Mouse (Mus musculus): ENCODE measurements around the gene Kansl2. TPM values are rescaled to one million over a fixed set of nuclear protein-coding genes. Genes with fewer than 3 reads are reported as not detected.

Kansl2 gene
- polyA plus RNA-seq (2012; rRNA removed) = 9.7 and 11.1 TPM in 2 replicates

DNA sequence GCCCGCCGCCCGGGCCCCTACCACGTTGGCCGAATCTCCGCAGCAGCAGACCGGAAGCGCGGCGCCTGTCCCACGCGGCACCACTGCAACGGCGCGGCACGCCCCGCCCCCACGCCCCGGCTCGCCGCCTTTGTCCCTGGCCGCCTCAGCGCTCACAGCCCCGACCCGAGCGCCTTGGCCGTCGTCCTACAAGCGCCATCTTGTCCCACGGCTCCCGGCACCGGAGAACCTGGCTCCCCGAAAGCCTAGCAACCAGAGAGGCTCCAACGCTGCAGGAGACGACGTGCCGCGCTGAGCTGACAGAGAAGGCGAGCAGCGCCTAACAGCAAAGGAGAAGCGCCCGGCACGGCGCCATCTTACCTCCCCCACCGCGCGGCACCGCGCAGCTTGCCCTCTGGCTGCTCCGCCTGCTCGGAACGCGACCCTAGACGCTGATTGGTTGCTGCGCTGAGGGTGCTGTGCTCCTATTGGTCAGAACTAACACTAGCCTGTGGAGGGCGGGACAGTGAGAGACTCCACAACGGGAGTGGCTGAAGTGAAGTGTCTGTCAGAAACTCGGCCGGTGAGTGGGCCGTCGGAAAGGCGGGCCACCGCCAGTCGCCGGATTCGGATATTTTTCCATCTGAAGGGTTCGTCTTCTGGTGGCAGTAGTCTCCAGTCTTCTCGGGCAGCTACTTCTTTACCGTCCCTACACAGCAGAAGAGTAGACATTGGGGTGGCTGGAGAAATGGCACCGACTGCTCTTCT lies at the start of gene Kansl2:
Gene Kansl2, minus strand, starts transcription at position 384 of the 747 bp plus-strand sequence.

DNA sequence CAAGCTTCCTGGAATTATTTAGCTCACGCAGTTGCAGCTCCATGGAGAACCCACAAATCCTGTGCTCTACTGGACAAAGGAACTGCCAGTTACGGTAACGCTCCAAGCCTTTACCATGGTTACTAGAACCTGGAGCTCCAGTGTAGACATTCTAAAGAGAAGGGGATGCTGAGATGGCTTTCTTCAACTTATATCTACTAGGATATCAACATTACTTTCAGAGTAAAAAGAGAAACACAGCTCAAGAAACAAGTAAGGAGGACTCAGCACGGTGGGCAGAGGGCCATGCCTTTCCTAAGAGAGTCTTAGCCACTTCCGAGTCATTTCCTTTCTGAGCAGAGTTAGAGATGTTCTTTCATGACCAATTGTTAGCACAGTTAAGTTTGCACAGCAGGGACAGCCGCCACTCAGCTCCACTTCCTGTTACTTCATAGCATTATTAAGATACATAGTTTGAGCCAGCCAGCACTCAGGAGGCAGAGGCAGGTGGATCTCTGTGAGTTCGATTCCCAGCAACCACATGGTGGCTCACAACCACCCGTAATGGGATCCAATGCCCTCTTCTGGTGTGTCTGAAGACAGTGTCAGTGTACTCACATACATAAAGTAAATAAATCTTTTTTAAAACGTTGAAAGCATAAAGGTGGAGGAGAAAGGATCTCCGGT lies 36.9 kb upstream of the Kansl2 start, which contains the start of the genes Ccnt1 and 4930415O20Rik:
Gene Ccnt1, minus strand, starts transcription at position 51 of the 666 bp plus-strand sequence.
Gene 4930415O20Rik, plus strand, starts transcription at position 132 of the 666 bp plus-strand sequence.

DNA sequence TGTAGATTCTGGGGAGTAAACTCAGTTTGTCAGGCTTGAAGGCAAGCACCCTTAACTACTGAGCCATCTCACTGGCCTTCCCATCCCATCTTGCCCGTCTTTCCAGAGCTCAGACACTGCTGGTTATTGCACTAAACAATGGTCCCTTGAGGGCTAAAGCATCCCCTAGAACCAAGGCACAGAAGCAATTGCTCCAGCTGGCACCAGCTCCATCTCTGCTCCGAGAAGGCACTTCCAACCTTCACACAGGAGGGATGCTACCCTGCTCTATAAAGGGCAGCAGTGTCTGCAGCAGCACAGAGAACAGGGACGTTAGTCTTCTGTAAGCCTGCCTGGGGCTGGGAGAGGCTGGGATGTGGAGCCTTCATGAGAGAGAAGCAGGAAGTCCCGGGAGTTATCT lies 42.0 kb downstream of the Kansl2 start, which contains the start of gene Olfr279:
Gene Olfr279, plus strand, starts transcription at position 301 of the 400 bp plus-strand sequence.

DNA sequence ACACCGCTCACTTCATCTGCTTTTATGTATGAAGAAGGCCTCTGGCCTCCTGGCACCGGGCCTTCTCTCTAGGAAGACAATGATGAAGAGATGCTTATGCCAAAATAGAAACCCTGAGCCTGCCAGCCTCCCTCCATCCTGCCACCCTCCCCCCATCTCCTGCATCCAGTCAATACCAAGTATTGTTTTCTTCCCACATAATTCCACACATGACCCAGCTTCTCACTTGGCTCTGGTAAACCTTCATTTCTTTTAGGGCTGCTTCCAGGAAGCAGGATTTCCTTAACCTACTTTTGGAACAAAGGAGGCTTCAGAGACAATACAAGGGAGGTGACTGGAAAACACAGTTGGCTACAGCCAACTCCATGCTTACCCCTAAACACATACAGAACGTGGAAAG lies 51.4 kb downstream of the Kansl2 start, which contains the start of gene Lalba:
Gene Lalba, minus strand, starts transcription at position 21 of the 400 bp plus-strand sequence.

DNA sequence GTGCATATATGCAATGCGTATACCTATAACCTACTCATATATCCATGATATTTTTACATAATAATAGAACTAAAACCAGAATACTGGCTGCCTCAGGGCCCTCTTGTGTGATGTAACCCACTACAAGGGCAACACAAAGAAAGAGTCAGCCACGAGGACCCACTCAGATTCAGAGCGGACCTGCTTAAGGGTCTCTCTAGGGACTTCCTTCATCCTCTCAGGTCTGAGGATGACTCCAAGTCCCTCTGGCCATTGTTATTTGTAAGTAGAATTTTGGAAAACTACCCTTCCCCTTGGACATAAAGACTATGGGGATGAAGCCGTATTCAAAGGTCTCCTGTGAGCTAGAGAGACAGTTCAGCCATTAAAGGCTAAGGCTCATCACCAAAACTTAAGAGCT lies 64.5 kb downstream of the Kansl2 start, which contains the start of gene OR5BS1P:
Gene OR5BS1P, plus strand, starts transcription at position 301 of the 400 bp plus-strand sequence.

Other genes with a start within 250 kb of the Kansl2 start
- gene Zfp641, start 238.1 kb downstream of the Kansl2 start, polyA plus RNA-seq (2012; rRNA removed) = 0.13 and 0.29 TPM in 2 replicates
- gene Olfr285, start 216.9 kb downstream of the Kansl2 start, polyA plus RNA-seq (2012; rRNA removed) = not detected in 2 replicates
- not detected in 2 replicates for gene Olfr284, start 193.3 kb downstream of the Kansl2 start, polyA plus RNA-seq (2012; rRNA removed)
- gene Olfr283, start 153.3 kb downstream of the Kansl2 start, polyA plus RNA-seq (2012; rRNA removed) = not detected in 2 replicates
- not detected in 2 replicates for gene Olfr282, start 103.0 kb downstream of the Kansl2 start, polyA plus RNA-seq (2012; rRNA removed)
- not detected in 2 replicates for gene Olfr281, start 81.7 kb downstream of the Kansl2 start, polyA plus RNA-seq (2012; rRNA removed)
- gene OR5BS1P, start 64.4 kb downstream of the Kansl2 start, polyA plus RNA-seq (2012; rRNA removed) = not detected in 2 replicates
- gene Lalba, start 51.5 kb downstream of the Kansl2 start, polyA plus RNA-seq (2012; rRNA removed) = not detected in 2 replicates
- gene Olfr279, start 41.9 kb downstream of the Kansl2 start, polyA plus RNA-seq (2012; rRNA removed) = not detected in 2 replicates
- 0.94 and 2.3 TPM in 2 replicates for gene Ccnt1, start 36.7 kb upstream of the Kansl2 start, polyA plus RNA-seq (2012; rRNA removed)
- gene 4930415O20Rik, start 36.7 kb upstream of the Kansl2 start, polyA plus RNA-seq (2012; rRNA removed) = 0.85 and 2.0 TPM in 2 replicates
- 45.7 and 64.2 TPM in 2 replicates for gene Adcy6, start 75.8 kb upstream of the Kansl2 start, polyA plus RNA-seq (2012; rRNA removed)
- 38.3 and 44.2 TPM in 2 replicates for gene Cacnb3, start 96.6 kb upstream of the Kansl2 start, polyA plus RNA-seq (2012; rRNA removed)
- 11.8 and 12.9 TPM in 2 replicates for gene Ddx23, start 128.6 kb upstream of the Kansl2 start, polyA plus RNA-seq (2012; rRNA removed)
- gene Rnd1, start 143.2 kb upstream of the Kansl2 start, polyA plus RNA-seq (2012; rRNA removed) = 0.57 and 0.62 TPM in 2 replicates
- gene Ccdc65, start 173.9 kb upstream of the Kansl2 start, polyA plus RNA-seq (2012; rRNA removed) = 0.43 and 0.45 TPM in 2 replicates
- 18.3 and 25.4 TPM in 2 replicates for gene Fkbp11, start 193.9 kb upstream of the Kansl2 start, polyA plus RNA-seq (2012; rRNA removed)
- 36.3 and 39.5 TPM in 2 replicates for gene Arf3, start 228.9 kb upstream of the Kansl2 start, polyA plus RNA-seq (2012; rRNA removed)
- gene Wnt10b, start 243.9 kb upstream of the Kansl2 start, polyA plus RNA-seq (2012; rRNA removed) = 0.16 and 0.58 TPM in 2 replicates